Mouse (Mus musculus): ENCODE data around the gene Vmn1r69.

Gene Vmn1r69

GRCm38 (mm10) chr7:10613559-10613958, at the start of gene Vmn1r69:
Gene Vmn1r69 (minus strand): TSS chr7:10613659.
- no peak for DNase-seq

GRCm38 (mm10) chr7:10631232-10631631, 17.8 kb upstream of the Vmn1r69 start, which contains the start of gene Vmn1r70:
Gene Vmn1r70 (plus strand): TSS chr7:10631532.
- DNase-seq, result no peak

GRCm38 (mm10) chr7:10558385-10558784, 55.1 kb downstream of the Vmn1r69 start, which contains the start of gene Vmn1r68:
Gene Vmn1r68 (minus strand): TSS chr7:10558485.
- DNase-seq, result no peak

Data from cerebellum, adult 9-11 months (tissue).